Mouse (Mus musculus) CH12F3 (cell line): ENCODE measurements at regions not wholly inside any gene's neighbourhood (a gene's known extent, or its start where the extent isn't known, plus 50 kb on each side); places are given as distances from the start of the nearest gene placed in this dataset.

Experiments
- in situ Hi-C: fragments of 300-500 bp; cut with MboI; formaldehyde crosslinking; loops from 2 replicates; pipeline ENCODE4 v1.14.3; 2020; ENCODE audit warnings: low sequenced_read_pairs

DNA sequence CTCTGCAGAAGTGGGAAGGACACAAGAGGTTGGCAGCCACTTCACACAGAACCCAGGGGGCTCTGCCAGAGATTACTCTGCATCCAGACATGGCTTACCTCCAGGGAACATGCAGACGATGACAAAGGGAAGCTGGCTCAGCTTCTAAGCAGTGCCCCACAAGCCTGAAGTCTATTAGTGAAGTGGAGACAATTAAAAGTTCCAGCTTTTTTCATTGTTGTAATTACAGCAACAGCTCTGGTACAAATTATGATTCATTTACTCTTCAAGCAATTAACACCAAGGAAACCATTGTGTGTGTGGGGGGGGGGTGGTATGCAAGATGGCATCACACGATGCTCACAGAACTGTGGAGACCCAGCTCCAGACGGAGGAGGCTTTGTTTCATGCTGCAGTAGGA lies 66.3 kb upstream of the Ado start:
- in situ Hi-C loops, result no loop called here

DNA sequence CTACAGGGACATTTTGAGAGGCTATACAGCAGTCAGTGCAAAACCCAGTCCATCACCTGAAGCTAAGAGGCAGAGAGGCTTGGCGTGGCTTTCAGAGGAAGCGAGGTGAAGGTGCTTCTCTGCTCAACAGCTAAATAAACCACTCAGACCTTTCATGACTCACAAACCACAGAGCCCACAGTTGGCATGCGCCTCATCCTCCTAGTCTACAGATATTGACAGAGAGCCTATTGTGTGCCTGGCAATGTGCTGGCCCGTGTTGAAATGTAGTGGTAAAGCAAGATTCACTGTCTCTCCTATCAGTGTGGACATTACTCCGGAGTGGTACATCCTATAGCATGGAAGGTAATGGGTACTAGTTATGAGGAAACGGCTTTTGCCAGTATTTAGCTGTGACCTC lies 61.9 kb upstream of the Ado start:
- in situ Hi-C loops, result no loop called here

GRCm38 (mm10) chr10:67608033-67608432 lies 59.3 kb upstream of the Ado start:
- in situ Hi-C loops, result no loop called here

GRCm38 (mm10) chr10:67607297-67608032 lies 58.7 kb upstream of the Ado start:
- in situ Hi-C loops, result no loop called here

DNA sequence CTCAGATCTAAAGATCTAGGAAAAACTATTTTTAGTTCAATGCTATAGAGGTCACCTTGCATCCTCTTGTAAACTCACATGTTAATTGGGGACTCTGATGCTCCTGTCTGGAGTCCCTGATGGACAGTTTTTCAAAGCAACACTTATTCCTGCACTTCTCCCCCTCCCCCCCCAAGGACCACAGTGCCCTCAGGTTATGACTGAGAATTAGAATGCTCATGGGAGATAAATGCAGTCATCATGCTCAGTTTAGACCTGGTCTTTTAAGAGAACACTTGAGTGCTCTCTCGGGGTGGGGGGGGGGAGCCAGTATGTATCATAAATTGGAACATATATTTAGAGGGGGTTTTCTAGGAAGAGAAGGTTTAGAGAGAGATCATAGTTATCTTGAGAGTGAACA lies 58.0 kb upstream of the Ado start:
- in situ Hi-C loops, result no loop called here

- in situ Hi-C loops, result no loop called here
These were observed 50.6 kb upstream of the Ado start for GRCm38 (mm10) chr10:67599390-67599789.

- in situ Hi-C loops, result no loop called here
These were observed 49.9 kb upstream of the Ado start for GRCm38 (mm10) chr10:67598590-67599047.
